Mouse (Mus musculus): ENCODE measurements around the gene Nqo2. TPM values are rescaled to one million over a fixed set of nuclear protein-coding genes. Genes with fewer than 3 reads are reported as not detected.

Nqo2 gene
- total and polyA plus RNA-seq, 3 experiments, result 4.3 to 11.2 (median 10.7) TPM

DNA sequence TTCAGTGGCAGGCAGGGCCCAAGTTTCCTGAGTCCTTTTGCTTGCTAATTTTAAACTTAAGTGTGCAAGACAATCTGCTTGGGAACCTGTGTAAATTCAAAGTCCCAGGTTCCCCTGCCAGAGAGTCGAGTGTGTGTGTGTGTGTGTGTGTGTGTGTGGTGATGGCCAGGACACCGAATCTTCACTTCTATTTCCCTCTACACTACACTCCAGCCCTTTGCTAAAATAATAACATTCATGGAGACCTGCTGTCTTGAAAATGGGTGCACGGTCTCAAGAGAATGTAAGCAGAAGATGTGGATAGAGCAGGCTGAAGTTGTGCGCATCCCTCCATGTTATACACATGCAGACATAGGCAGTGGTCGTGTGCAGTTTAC, 73.6 kb downstream of the Nqo2 start:
- Histone ChIP-seq H3K4me1 (ENCODE audit: control insufficient read depth in 1 of 2, insufficient read depth in 2 of 2) (peaks cover 6 to 20% of the 10 kb centered on the region in 2 experiments; a peak in 3 of 4 replicates), H3K79me2 (replicated peaks; ENCODE audit: control insufficient read depth, extremely low read depth, insufficient read depth, poor library complexity, severe bottlenecking) (no peaks in the 10 kb centered on the region), H3K4me3 (replicated peaks in 1 of 3; ENCODE audit: low read depth in 2 of 3, low read length in 2 of 3, poor library complexity in 1 of 3) (peak overlapping the region; percentile 80 to 98 (median 85)), H3K9ac (ENCODE audit: insufficient read depth, low read depth) (peak overlapping the region; percentile 96), H3K27ac (ENCODE audit: insufficient read depth, low read depth) (no peak overlapping the region), H3K9me3 (replicated peaks; ENCODE audit: low read length) (peaks cover 4% of the 10 kb centered on the region), H3K4me2 (ENCODE audit: insufficient read depth, low read depth, poor library complexity, severe bottlenecking) (peak overlapping the region; percentile 69), H3K27me3 (replicated peaks) (no peaks in the 10 kb centered on the region), H3K36me3 (replicated peaks in 1 of 2; ENCODE audit: control insufficient read depth in 1 of 2, insufficient read depth in 1 of 2, low read length in 1 of 2) (peaks cover 4 to 22% of the 10 kb centered on the region in 2 experiments)
- TF ChIP-seq BHLHE40 (IDR thresholded peaks at IDR 0.05; ENCODE audit: low read depth, low read length), result no peak
- TF ChIP-seq UBTF (IDR thresholded peaks at IDR 0.05; ENCODE audit: low read depth, low read length), result no peak
- TF ChIP-seq JUND (conservative IDR thresholded peaks at IDR 0.05; ENCODE audit: low read depth, low read length), result no peak
- no peak for TF ChIP-seq USF1 (IDR thresholded peaks at IDR 0.05; ENCODE audit: low read depth, low read length)
- TF ChIP-seq NELFE (IDR thresholded peaks at IDR 0.05; ENCODE audit: low read depth, low read length), result no peak
- no peak for TF ChIP-seq CTCF (conservative IDR thresholded peaks at IDR 0.05 in 1 of 2, IDR thresholded peaks at IDR 0.05 in 1 of 2; ENCODE audit: low read depth in 2 of 2, low read length in 2 of 2)
- no peak for TF ChIP-seq ELF1 (IDR thresholded peaks at IDR 0.05; ENCODE audit: low read depth, low read length)
- no peak for TF ChIP-seq MAZ (IDR thresholded peaks at IDR 0.05; ENCODE audit: low read depth, low read length)
- TF ChIP-seq MXI1 (IDR thresholded peaks at IDR 0.05; ENCODE audit: low read depth, low read length), result no peak
- no peak for TF ChIP-seq ZMIZ1 (IDR thresholded peaks at IDR 0.05; ENCODE audit: low read depth, low read length)
- TF ChIP-seq NRF1 (IDR thresholded peaks at IDR 0.05; ENCODE audit: low read depth, low read length), result no peak
- in situ Hi-C loops (cut with MboI; ENCODE audit: low pct_ligation_motif_present, low pct_unique_long_range_greater_than_20kb, low sequenced_read_pairs), result no loop called here
- peak; percentile 4 for DNase-seq (ENCODE audit: extremely low read depth)
- dilution Hi-C loops (cut with MboI; ENCODE audit: extremely low pct_ligation_motif_present, extremely low pct_unique_long_range_greater_than_20kb, low sequenced_read_pairs), result no loop called here

Other genes starting within 250 kb of the Nqo2 start
- gene Serpinb6e, start 121.3 kb upstream of the Nqo2 start, total RNA-seq (2012; rRNA removed), result not detected in 2 replicates
- gene Serpinb6e, start 121.3 kb upstream of the Nqo2 start, total RNA-seq (2014; rRNA removed), result 0.20 TPM in 1 of 2 replicates, not detected in the other
- not detected in 2 replicates for gene Serpinb6e, start 121.3 kb upstream of the Nqo2 start, polyA plus RNA-seq (2012; ENCODE audit: insufficient read length, low read depth)
- gene Serpinb6c, start 59.0 kb upstream of the Nqo2 start, total RNA-seq (2012; rRNA removed), result not detected in 2 replicates
- gene Serpinb6c, start 59.0 kb upstream of the Nqo2 start, total RNA-seq (2014; rRNA removed), result not detected in 2 replicates
- gene Serpinb6c, start 59.0 kb upstream of the Nqo2 start, polyA plus RNA-seq (2012; ENCODE audit: insufficient read length, low read depth), result not detected in 2 replicates
- gene Ripk1, start 37.7 kb downstream of the Nqo2 start, total RNA-seq (2012; rRNA removed), result 13.1 and 15.0 TPM in 2 replicates
- 16.6 and 17.1 TPM in 2 replicates for gene Ripk1, start 37.7 kb downstream of the Nqo2 start, total RNA-seq (2014; rRNA removed)
- 17.9 and 18.6 TPM in 2 replicates for gene Ripk1, start 37.7 kb downstream of the Nqo2 start, polyA plus RNA-seq (2012; ENCODE audit: insufficient read length, low read depth)
- 19.9 and 22.5 TPM in 2 replicates for gene Serpinb6a, start 38.1 kb downstream of the Nqo2 start, total RNA-seq (2012; rRNA removed)
- gene Serpinb6a, start 38.1 kb downstream of the Nqo2 start, total RNA-seq (2014; rRNA removed), result 5.8 and 6.5 TPM in 2 replicates
- gene Serpinb6a, start 38.1 kb downstream of the Nqo2 start, polyA plus RNA-seq (2012; ENCODE audit: insufficient read length, low read depth), result 4.4 and 5.4 TPM in 2 replicates
- gene Bphl, start 72.9 kb downstream of the Nqo2 start, total RNA-seq (2012; rRNA removed), result 21.6 and 35.3 TPM in 2 replicates
- gene Bphl, start 72.9 kb downstream of the Nqo2 start, total RNA-seq (2014; rRNA removed), result 40.9 and 41.3 TPM in 2 replicates
- 18.1 and 20.1 TPM in 2 replicates for gene Bphl, start 72.9 kb downstream of the Nqo2 start, polyA plus RNA-seq (2012; ENCODE audit: insufficient read length, low read depth)
- gene Tubb2a, start 113.3 kb downstream of the Nqo2 start, total RNA-seq (2012; rRNA removed), result 37.3 and 43.0 TPM in 2 replicates
- 16.7 and 17.6 TPM in 2 replicates for gene Tubb2a, start 113.3 kb downstream of the Nqo2 start, total RNA-seq (2014; rRNA removed)
- 26.1 and 26.7 TPM in 2 replicates for gene Tubb2a, start 113.3 kb downstream of the Nqo2 start, polyA plus RNA-seq (2012; ENCODE audit: insufficient read length, low read depth)
- gene Tubb2b, start 165.8 kb downstream of the Nqo2 start, total RNA-seq (2012; rRNA removed), result 22.6 and 33.6 TPM in 2 replicates
- gene Tubb2b, start 165.8 kb downstream of the Nqo2 start, total RNA-seq (2014; rRNA removed), result 34.8 and 38.4 TPM in 2 replicates
- gene Tubb2b, start 165.8 kb downstream of the Nqo2 start, polyA plus RNA-seq (2012; ENCODE audit: insufficient read length, low read depth), result 46.2 and 49.8 TPM in 2 replicates
- gene Psmg4, start 198.3 kb downstream of the Nqo2 start, total RNA-seq (2012; rRNA removed), result 198 and 234 TPM in 2 replicates
- 179 and 194 TPM in 2 replicates for gene Psmg4, start 198.3 kb downstream of the Nqo2 start, total RNA-seq (2014; rRNA removed)
- gene Psmg4, start 198.3 kb downstream of the Nqo2 start, polyA plus RNA-seq (2012; ENCODE audit: insufficient read length, low read depth), result 83.2 and 120 TPM in 2 replicates